Mouse (Mus musculus) liver, postnatal 0 days (tissue): ENCODE measurements around the gene Csnk1g2.

Experiments used
- CTCF ChIP-seq: sonication (generic); IDR thresholded peaks from 2 replicates; pipeline ENCODE4 v1.5.1; 2016; ENCODE audit warnings: antibody characterized with exemption, low read depth
- EP300 ChIP-seq: IDR thresholded peaks from 2 replicates; pipeline ENCODE4 v1.6.1; 2016; ENCODE audit warnings: antibody characterized with exemption, low read depth, mild to moderate bottlenecking

GRCm38 (mm10) chr10:80574896-80575295 lies 47.7 kb upstream of the Csnk1g2 start:
- TF ChIP-seq CTCF, result no peak
- no peak for TF ChIP-seq EP300
